Mouse (Mus musculus): ENCODE data around the gene Isy1. TPM values are rescaled to one million over a fixed set of nuclear protein-coding genes. Genes with fewer than 3 reads are reported as not detected.

The Isy1 gene
- total and polyA plus RNA-seq, 2 experiments from 2014 or later = 22.5 to 25.9 TPM

GRCm38 (mm10) chr6:87820366-87820765 is 18.2 kb downstream of the Isy1 start:
- Histone ChIP-seq H3K4me2 (ENCODE audit: low read depth, low read length, poor library complexity, severe bottlenecking) (no peak overlapping the region), H3K4me1 (ENCODE audit: insufficient read depth, low read length) (no peaks in the 10 kb centered on the region), H3K4me3 (ENCODE audit: low read depth, low read length) (no peak overlapping the region), H3K9me3 (ENCODE audit: low read length) (no peaks in the 10 kb centered on the region), H3K9ac (replicated peaks; ENCODE audit: low read length, poor library complexity, severe bottlenecking) (no peak overlapping the region), H3K36me3 (ENCODE audit: insufficient read depth, low read length) (peaks cover 70% of the 10 kb centered on the region), H3K27ac (ENCODE audit: low read depth, low read length) (no peak overlapping the region), H3K27me3 (ENCODE audit: insufficient read depth, low read length) (no peaks in the 10 kb centered on the region)
- DNase-seq (ENCODE audit: low spot score) (no peak), ATAC-seq (ENCODE audit: low FRiP score) (no peak)
- no peak for TF ChIP-seq CTCF (IDR thresholded peaks at IDR 0.05)
- WGBS = 100% methylated on average over 2 of the region's 2 CpGs

GRCm38 (mm10) chr6:87814486-87814885 is 24.1 kb downstream of the Isy1 start:
- no peak overlapping the region for H3K27ac ChIP-seq (ENCODE audit: low read depth, low read length)
- TF ChIP-seq CTCF (IDR thresholded peaks at IDR 0.05) = no peak
- ATAC-seq (ENCODE audit: low FRiP score) (no peak), DNase-seq (ENCODE audit: low spot score) (no peak)
- H3K27me3 ChIP-seq (ENCODE audit: insufficient read depth, low read length) = no peaks in the 10 kb centered on the region
- no peak overlapping the region for H3K9ac ChIP-seq (replicated peaks; ENCODE audit: low read length, poor library complexity, severe bottlenecking)
- no peak overlapping the region for H3K4me2 ChIP-seq (ENCODE audit: low read depth, low read length, poor library complexity, severe bottlenecking)
- no peaks in the 10 kb centered on the region for H3K9me3 ChIP-seq (ENCODE audit: low read length)
- 93% methylated on average over 5 of the region's 5 CpGs for WGBS
- peaks cover 5% of the 10 kb centered on the region; the same call in 1 of the 2 replicates for H3K4me1 ChIP-seq (ENCODE audit: insufficient read depth, low read length)
- H3K4me3 ChIP-seq (ENCODE audit: low read depth, low read length) = no peak overlapping the region
- H3K36me3 ChIP-seq (ENCODE audit: insufficient read depth, low read length) = peaks cover 40% of the 10 kb centered on the region

GRCm38 (mm10) chr6:87812656-87813055 is 25.9 kb downstream of the Isy1 start:
- Histone ChIP-seq H3K36me3 (ENCODE audit: insufficient read depth, low read length) (peaks cover 24% of the 10 kb centered on the region), H3K27ac (ENCODE audit: low read depth, low read length) (no peak overlapping the region), H3K9ac (replicated peaks; ENCODE audit: low read length, poor library complexity, severe bottlenecking) (no peak overlapping the region), H3K4me3 (ENCODE audit: low read depth, low read length) (no peak overlapping the region), H3K27me3 (ENCODE audit: insufficient read depth, low read length) (no peaks in the 10 kb centered on the region), H3K9me3 (ENCODE audit: low read length) (no peaks in the 10 kb centered on the region), H3K4me1 (ENCODE audit: insufficient read depth, low read length) (peaks cover 5% of the 10 kb centered on the region; the same call in 1 of the 2 replicates), H3K4me2 (ENCODE audit: low read depth, low read length, poor library complexity, severe bottlenecking) (no peak overlapping the region)
- WGBS = 79% methylated on average over 1 of the region's 1 CpGs
- TF ChIP-seq CTCF (IDR thresholded peaks at IDR 0.05) = no peak
- ATAC-seq (ENCODE audit: low FRiP score) (no peak), DNase-seq (ENCODE audit: low spot score) (no peak)

GRCm38 (mm10) chr6:87811675-87812338 is 26.8 kb downstream of the Isy1 start, which contains the start of gene Rab43:
TSS of gene Rab43 (minus strand) at chr6:87812164.
- Histone ChIP-seq H3K4me2 (ENCODE audit: low read depth, low read length, poor library complexity, severe bottlenecking) (peak within 1 kb of the TSS; percentile 91), H3K9me3 (ENCODE audit: low read length) (no peaks in the 10 kb centered on the region), H3K9ac (replicated peaks; ENCODE audit: low read length, poor library complexity, severe bottlenecking) (peak within 1 kb of the TSS; percentile 83), H3K27me3 (ENCODE audit: insufficient read depth, low read length) (no peaks in the 10 kb centered on the region), H3K4me3 (ENCODE audit: low read depth, low read length) (peak within 1 kb of the TSS; percentile 75), H3K36me3 (ENCODE audit: insufficient read depth, low read length) (peaks cover 18% of the 10 kb centered on the region), H3K4me1 (ENCODE audit: insufficient read depth, low read length) (peaks cover 5% of the 10 kb centered on the region; the same call in 1 of the 2 replicates), H3K27ac (ENCODE audit: low read depth, low read length) (peak within 1 kb of the TSS; percentile 67)
- ATAC-seq (ENCODE audit: low FRiP score) = peak; percentile 95
- TF ChIP-seq CTCF (IDR thresholded peaks at IDR 0.05) = peak; percentile 50
- DNase-seq (ENCODE audit: low spot score) = peak; percentile 89
- WGBS = under 1% methylated on average over 44 of the region's 56 CpGs

- peak overlapping the region; percentile 91 for H3K4me2 ChIP-seq (ENCODE audit: low read depth, low read length, poor library complexity, severe bottlenecking)
- H3K27me3 ChIP-seq (ENCODE audit: insufficient read depth, low read length) = no peaks in the 10 kb centered on the region
- peaks cover 5% of the 10 kb centered on the region; the same call in 1 of the 2 replicates for H3K4me1 ChIP-seq (ENCODE audit: insufficient read depth, low read length)
- no peak for TF ChIP-seq CTCF (IDR thresholded peaks at IDR 0.05)
- DNase-seq (ENCODE audit: low spot score) (peak; percentile 51), ATAC-seq (ENCODE audit: low FRiP score) (peak; percentile 71)
- H3K36me3 ChIP-seq (ENCODE audit: insufficient read depth, low read length) = peaks cover 12% of the 10 kb centered on the region; the same call in 1 of the 2 replicates
- H3K9ac ChIP-seq (replicated peaks; ENCODE audit: low read length, poor library complexity, severe bottlenecking) = peak overlapping the region; percentile 83
- peak overlapping the region; percentile 67 for H3K27ac ChIP-seq (ENCODE audit: low read depth, low read length)
- H3K9me3 ChIP-seq (ENCODE audit: low read length) = no peaks in the 10 kb centered on the region
- peak overlapping the region; percentile 75 for H3K4me3 ChIP-seq (ENCODE audit: low read depth, low read length)
- 1% methylated on average over 52 of the region's 77 CpGs for WGBS
These were observed 27.6 kb downstream of the Isy1 start for GRCm38 (mm10) chr6:87810713-87811669.

All from midbrain, postnatal 0 days (tissue).